Mouse (Mus musculus) NIH3T3 (cell line): ENCODE measurements around the gene Il18bp.

ENCODE experiments used
- DNase-seq: peaks from one replicate; pipeline ENCODE4 v3.0.0-alpha.2; 2012; ENCODE audit warnings: low read depth

The Il18bp gene

DNA sequence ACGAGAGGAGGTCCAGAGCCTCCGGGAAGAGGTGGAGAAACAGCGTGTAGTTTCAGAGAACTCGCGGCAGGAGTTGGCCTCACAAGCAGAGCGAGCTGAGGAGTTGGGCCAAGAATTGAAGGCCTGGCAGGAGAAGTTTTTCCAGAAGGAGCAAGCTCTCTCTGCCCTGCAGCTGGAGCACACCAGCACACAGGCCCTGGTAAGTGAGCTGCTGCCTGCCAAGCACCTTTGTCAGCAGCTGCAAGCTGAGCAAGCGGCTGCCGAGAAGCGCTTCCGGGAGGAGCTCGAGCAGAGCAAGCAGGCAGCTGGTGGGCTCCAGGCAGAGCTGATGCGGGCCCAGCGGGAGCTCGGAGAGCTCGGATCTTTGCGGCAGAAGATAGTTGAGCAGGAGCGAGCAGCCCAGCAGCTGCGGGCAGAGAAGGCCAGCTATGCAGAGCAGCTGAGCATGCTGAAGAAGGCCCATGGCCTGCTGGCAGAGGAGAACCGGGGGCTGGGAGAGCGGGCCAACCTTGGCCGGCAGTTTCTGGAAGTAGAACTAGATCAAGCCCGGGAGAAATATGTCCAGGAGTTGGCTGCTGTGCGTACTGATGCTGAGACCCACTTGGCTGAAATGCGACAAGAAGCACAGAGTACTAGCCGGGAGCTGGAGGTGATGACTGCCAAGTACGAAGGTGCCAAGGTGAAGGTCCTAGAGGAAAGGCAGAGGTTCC, 17.4 kb downstream of the Il18bp start:
- no peak for DNase-seq

DNA sequence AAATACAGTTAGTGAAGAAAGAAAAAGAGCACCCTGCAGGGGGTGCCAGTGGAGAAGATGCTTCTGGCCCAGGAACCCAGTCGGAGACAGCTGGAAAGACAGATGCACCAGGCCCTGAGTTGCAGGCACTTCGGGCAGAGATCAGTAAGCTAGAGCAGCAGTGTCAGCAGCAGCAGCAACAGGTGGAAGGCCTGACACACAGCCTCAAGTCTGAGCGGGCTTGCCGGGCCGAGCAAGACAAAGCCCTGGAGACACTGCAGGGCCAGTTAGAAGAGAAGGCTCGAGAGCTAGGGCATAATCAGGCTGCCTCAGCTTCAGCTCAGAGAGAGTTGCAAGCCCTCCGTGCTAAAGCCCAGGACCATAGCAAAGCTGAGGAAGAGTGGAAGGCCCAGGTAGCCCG, 18.2 kb downstream of the Il18bp start:
- DNase-seq: no peak

DNA sequence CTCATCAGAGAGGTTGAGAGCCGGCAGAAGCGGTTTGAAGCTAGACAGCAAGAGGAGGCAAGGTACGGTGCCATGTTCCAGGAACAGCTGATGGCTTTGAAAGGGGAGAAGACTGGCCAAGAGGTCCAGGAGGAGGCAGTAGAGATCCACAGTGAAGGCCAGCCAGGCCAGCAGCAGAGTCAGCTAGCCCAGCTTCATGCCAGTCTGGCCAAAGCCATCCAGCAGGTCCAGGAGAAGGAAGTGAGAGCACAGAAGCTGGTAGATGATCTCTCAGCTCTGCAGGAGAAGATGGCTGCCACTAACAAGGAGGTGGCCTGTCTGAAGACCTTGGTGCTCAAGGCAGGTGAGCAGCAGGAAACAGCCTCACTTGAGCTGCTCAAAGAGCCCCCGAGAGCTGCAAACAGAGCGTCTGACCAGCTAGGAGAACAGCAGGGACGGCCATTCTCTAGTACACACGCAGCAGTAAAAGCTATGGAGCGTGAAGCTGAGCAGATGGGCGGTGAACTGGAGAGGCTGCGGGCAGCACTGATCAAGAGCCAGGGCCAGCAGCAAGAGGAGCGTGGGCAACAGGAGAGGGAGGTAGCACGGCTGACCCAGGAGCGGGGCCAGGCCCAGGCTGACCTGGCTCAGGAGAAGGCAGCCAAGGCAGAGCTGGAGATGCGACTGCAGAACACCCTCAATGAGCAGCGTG, 18.9 kb downstream of the Il18bp start:
- DNase-seq: no peak

DNA sequence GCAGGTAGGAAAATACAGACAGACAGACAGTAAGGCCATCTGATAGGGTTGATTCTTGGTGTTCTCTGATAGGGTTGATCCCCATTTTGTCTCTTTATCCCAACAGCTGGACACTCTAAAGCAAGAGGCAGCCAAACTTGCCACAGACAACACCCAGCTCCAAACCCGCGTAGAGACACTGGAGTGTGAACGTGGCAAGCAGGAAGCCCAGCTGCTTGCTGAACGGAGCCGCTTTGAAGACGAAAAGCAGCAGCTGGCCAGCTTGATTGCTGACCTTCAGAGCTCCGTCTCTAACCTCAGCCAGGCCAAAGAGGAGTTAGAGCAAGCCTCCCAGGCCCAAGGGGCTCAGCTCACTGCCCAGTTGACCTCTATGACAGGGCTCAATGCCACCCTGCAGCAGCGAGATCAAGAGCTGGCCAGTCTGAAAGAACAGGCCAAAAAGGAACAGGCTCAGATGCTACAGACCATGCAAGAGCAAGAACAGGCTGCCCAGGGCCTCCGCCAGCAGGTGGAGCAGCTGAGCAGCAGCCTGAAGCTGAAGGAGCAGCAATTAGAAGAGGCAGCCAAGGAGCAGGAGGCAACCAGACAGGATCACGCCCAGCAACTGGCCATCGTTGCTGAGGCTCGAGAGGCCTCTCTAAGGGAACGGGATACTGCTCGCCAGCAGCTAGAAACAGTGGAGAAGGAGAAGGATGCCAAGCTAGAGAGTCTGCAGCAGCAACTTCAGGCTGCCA, 20.1 kb downstream of the Il18bp start:
- DNase-seq: peak; percentile 88

DNA sequence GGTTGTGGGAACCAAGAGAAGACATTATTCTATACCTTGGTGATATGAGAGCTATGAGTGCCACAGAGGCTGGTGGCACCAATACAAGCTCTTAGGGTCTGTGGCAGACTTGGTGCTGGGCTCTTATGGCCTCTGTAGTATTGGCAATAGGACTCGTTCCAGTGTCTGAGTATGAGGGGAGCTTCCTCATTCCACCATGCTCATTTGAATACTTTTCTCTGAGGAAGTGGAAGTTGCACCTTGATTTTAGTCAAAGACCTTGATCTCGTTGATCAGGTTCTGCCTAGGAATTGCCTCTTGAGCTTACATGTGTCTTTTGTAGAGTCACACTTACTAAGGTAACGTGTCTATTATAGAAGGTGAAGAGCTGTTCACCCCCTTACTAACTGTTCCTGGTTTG, 24.2 kb downstream of the Il18bp start:
- DNase-seq: no peak

DNA sequence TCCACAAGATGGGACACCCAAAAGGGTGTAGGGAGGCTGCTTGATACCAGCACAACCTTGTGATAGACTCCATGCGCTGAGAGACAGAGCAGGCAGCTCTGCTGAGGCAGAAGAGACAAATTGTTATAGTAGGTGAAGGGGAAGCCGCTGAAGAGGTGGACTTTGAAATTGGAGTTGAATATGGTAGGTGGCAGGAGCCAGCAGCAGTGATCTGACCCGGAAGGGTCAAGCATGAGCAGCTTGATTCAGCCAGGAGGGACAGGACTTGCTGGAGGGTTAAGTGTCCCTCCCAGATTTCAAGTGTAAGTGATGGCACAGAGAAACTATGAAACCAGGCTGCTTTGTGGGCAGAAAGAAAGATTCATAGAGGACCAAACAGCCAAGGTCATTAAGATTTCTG, 33.4 kb downstream of the Il18bp start:
- DNase-seq: no peak

DNA sequence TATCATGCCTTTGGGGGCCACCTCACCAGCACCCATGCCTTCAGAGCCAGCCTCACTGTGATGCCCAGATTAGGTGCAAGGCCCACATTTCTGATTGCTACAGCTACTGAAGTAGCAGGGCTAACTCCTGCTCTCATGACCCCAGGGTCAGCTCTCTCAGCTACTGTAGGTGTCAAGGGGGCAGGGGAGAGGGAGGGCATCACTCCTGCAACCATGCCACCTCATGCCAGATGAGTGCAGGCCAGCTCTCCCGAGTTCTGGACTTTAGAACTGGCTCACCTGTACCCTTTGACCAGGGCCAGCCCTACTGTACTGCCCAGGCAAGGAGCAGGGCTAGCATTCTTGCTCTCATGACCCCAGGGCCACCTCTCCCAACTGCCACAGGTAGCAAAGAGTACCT, 35.8 kb downstream of the Il18bp start:
- DNase-seq: no peak

DNA sequence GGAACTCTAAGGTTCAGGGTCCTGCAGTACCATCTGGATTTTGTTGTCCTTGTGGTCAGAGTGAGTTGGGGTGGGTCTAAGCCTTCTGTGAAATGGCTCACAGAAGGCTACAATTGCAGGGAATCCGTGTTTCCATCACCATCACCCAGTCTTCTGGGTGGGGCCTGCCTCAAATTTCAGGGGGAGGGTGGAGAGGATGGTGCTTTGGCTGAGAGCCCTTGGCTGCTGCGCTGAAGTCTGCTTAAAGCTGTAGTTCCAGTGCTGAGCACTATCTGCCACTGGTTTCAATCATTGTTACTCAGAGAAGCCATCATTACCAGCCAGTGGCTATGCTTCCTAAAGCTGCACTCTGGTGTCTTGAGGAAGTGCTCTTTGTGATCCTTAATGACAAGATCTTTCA, 44.0 kb downstream of the Il18bp start:
- DNase-seq: peak; percentile 61

DNA sequence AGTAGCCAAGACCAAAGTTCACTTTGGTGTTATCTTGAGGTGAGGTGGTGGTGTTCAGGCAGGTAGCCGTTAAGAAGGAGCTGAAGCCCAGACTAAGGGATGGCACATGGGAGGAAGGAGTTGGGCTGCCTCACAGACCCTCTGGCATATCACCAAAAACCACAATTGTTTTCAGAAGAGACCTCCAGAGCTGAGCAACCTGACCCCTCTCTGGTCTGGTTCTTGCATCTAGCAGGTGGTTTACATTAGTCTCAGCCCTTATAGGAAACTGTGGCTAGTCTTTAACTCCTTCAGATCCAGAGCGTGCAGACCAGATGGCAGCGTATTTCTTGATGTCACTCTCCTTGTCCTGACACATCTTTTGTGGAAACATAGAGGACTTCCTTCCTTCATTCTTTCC, 44.8 kb downstream of the Il18bp start:
- peak; percentile 25 for DNase-seq

DNA sequence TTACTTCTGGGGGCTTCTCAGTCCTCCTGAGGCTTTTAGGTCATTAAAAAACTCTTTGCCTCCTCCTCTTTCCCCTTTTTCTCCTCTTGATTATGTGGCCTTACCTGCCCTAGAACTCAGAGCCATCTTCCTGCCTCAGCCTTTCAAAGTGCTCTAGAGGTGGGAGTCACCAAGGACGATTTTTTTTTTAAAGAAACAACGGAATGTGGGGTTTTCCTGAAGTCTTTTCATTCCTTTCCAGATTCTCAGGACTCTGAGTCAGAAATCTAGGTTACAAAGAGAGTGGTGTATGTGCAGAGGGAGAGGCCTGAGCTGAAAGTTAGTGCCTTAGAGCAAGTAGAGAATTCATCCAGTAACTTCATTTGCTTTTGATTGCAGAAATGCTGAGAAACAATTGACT, 46.8 kb downstream of the Il18bp start:
- DNase-seq: peak; percentile 61

DNA sequence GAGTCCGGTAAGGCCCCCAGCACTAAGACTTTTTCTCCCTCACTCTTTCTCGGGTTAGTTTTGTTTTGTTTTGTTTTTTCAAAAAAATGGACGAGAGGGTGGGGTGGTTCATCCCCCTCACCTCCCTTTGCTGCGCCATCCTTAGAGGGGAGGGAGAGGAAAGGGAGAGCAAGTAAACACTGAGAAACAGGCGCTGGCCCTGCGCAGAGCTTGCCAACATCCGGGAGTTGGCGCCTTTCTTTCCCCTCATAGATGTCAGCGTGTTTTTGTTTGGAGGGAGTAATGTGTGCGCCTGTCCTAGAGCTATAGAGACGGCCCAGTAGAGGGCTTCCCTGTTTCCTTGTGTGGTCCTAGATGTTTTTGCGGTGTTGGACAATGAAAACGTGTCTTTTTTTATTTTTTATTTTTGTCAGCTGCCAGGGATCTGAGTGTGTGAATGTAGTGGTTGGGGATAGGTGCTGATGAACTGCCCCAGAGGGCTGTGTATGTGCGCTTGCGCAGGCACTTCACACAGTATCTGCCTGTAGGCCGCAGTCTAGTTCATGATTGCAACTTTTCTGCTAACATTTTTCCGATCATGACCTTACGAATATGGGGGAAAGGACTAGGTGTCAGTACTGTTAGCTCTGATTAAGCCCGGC, 47.5 kb downstream of the Il18bp start:
- DNase-seq: peak; percentile 89

DNA sequence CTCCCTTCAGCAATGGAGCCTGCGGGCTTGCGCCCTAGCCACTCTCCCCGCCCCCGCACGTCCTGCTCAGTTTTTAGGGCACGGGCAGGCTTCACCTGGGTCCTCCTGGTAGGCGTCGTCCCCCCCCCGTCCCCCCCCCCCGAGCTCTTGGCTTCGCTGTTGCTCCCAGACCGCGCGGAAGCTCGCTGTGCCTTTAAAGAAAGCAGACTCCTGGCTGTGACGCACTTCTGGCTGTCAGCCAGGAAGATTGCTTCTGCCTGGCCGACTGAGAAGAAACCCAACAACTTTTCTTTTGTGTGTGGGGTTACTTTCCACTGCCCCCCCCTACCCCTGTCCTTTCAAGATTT, 48.1 kb downstream of the Il18bp start:
- peak; percentile 97 for DNase-seq

DNA sequence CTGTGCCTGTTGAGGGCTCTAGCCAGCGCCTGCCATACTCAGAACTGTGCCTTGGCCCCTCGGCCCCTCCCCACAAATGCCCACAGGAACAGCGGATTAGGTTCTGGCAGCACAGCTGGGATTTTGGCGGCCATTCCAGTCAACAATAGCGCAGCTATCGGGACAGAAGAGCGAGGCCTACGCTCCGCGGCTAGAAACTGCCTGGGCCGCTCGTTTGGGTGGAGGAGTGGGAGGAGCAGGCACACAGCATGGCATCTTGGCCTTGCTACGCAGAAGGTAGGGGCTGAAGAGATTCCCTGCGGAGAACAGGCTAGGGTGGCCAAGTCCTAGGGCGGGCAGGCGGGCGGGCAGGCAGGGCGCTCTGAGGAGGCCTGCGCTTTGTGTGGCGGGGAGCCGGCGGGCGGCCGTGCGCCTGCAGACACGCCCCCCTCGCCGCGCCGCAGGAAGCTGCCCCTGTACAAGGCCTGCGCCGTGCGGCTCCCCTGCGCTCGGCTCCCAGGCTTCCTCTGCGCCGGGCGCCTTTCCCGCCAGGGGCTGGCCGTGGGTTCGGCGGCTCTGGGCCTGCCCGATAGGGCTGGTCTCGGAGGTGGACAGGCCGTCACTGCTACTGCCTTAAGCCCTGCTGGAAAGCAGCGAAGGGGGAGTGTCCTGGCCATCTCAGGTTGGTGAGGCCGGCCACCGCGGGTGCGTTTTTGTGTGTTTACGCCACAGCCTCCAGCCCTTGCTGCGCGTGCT, 48.6 kb downstream of the Il18bp start:
- DNase-seq: peak; percentile 88

DNA sequence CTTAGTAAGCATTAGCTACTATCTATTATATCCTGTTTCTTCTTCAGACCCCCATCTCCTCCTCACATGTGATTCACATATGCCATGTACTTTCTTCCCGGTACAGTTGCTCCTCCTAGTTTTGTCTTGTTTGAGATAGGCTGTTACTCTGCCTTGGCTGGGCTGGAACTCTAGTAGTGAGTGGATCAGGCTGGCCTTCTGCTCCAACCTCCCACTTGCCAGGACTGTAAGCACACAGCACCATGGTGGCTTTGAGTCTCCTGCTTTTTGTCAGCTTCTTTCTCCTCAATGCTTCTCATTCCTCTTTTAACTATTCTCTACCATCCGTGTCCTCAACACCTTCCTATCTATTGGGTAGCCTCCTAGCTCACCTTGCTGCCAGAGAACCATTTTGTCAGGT, 49.7 kb downstream of the Il18bp start:
- peak; percentile 21 for DNase-seq

DNA sequence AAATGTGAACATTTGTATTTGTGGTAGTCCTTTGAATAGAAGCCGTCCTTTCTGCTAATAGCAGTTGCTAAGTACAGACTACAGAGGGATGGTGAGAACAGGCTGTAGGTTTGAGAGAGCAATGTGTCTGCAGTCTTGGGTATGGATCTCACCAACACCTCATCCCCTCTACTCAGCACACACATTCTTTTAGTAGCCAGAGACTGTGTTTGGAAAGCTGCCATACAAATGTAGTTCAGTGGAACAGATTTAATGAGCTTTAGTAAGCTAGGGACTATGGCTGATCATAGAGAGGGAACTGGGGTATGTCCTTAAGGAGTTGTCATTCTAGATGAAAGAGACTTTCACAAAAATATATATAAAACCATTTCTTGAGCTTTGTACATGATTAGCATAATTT, 51.2 kb downstream of the Il18bp start:
- no peak for DNase-seq

DNA sequence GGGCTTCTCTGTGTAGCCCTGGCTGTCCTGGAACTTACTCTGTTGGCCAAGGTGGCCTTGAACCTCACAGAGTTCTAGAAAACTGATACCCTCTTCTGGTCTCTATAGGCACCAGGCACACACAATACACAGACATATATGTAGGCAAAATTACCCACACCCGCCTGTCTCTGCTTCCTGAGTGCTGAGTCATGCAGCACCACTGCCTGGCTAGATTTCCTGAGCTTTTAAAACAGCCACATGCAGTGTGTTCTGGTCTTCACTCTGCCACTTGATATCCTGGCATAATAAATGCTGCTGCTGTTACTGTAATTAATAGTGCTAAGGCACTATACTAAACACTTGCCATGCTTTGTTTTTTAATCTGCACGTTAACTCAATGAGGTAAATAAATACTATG, 52.9 kb downstream of the Il18bp start:
- peak; percentile 37 for DNase-seq
